Mouse (Mus musculus) kidney, adult 8-10 months (tissue): ENCODE measurements at regions not wholly inside any gene's neighbourhood (a gene's known extent, or its start where the extent isn't known, plus 50 kb on each side); places are given as distances from the start of the nearest gene placed in this dataset.

Experiments used
- DNase-seq, 2 experiments: peaks; one replicate each; pipeline ENCODE4 v3.0.0; 2022

DNA sequence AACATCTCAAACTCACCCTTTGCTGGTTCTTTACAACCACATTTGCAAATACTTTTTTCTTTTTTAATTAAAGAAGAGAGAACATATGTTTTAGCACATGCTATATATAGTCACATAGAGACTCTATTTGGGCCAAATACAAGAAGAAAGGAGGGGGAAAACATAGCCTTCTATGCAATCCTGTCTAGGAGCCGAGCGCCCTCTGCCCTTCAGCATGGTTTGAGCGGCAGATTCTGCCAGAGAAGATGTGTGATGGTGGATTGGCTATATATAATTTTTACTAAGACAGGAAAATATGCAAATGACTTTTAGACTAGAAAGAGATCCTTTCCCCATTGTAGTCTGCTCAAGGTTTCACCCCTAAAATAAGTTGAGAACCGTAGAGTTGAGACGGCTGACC lies 60.0 kb upstream of the Myom1 start:
- DNase-seq = no peak

GRCm38 (mm10) chr17:70934258-70934657 lies 68.2 kb upstream of the Myom1 start:
- DNase-seq = no peak

DNA sequence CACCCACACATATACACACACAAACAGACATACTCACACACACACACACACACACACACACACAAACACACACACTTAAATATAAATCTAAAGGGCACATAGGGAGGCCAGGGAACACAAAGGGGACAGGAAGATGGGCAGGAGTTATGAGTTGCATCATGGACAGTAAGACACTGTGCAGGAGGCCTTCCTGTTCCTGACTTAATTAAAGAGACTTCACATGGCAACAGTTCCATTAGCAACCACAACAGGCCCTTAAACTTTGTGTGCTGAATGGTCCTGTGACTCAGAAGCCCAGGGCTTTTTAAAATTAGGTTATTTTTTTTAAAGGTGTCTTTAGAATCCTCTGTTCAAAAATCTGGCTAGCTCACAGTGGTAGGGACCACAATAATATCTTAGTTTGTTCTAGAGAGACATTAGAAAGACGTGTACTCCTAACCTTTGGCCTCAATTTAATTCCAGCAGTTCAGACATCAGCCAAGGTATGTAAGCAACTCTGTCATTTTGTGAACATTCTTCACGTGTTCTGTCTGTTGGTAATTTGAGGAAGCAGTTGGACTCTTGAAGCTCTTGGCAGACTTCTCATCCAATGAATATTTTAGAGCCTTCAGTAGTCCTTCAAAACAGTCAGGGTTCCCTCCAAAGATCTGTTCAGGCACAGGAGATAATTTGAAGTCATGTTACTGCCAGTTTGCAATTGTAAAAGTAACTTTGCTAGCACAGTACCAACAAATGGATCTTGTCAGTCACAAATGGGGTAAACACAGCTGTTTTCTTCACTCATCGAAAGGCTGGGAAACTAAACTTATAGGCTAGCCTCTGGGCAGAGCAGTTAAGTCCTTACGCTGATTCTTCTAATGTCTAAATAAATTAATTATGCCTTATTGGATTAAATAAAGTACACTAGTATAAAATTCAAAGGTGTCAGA lies 69.0 kb upstream of the Myom1 start:
- peak in 1 of 2 experiments; percentile 6 for DNase-seq

DNA sequence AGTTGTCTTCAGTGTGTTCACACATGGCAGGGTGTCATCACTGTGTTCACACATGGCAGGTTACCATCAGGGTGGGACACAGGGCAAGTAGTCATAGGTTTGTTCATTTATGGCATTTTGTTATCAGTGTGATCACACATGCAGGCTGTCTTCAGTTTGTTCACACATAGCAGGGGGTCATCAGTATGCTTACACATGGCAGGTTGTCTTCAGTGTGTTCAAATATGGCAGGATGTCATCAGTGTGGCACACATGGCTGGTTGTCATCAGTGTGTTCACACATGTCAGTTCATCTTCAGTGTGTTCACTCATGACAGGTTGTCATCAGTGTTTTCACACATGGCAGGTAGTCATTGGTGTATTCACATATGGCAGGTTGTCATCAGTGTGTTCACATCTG lies 69.9 kb upstream of the Myom1 start:
- DNase-seq = no peak

- no peak for DNase-seq
These were observed 71.8 kb upstream of the Myom1 start for GRCm38 (mm10) chr17:70930600-70930999.

GRCm38 (mm10) chr17:70929582-70929981 lies 72.9 kb upstream of the Myom1 start:
- no peak for DNase-seq

DNA sequence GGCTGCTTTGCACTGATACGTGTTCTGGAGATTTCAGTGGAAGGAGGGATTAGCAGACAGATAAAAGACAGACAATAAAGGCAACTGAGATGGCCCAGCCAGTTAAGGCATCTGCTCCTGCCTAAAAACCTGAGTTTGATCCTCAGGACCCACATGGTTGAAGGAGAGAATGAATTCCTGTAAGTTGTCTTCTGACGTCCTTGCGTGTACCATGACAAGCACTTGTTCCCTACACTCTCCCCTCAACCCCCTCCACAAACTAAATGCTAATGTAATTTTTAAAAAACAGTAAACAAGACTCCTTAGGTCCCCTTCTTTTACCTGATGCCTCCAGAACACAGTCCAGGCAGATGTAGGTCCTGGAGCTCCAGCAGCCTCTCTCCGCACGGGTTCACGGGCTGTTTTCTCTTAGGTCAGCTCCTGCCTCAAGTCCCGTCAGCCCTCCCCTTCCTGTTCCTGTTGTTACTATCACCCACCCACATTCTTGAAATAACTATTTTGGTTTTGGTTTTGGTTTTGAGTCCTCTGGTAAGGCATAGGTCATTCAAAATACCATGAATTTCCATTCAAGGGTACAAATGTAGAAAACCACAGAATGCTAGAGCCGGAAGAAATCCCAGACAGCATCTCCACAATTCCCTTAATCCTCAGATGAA lies 71.3 kb upstream of the Tgif1 start:
- peak; percentile 5 to 18 for DNase-seq

GRCm38 (mm10) chr17:70921681-70922080 lies 68.3 kb upstream of the Tgif1 start:
- no peak for DNase-seq

GRCm38 (mm10) chr17:70920181-70920580 lies 66.8 kb upstream of the Tgif1 start:
- no peak for DNase-seq

DNA sequence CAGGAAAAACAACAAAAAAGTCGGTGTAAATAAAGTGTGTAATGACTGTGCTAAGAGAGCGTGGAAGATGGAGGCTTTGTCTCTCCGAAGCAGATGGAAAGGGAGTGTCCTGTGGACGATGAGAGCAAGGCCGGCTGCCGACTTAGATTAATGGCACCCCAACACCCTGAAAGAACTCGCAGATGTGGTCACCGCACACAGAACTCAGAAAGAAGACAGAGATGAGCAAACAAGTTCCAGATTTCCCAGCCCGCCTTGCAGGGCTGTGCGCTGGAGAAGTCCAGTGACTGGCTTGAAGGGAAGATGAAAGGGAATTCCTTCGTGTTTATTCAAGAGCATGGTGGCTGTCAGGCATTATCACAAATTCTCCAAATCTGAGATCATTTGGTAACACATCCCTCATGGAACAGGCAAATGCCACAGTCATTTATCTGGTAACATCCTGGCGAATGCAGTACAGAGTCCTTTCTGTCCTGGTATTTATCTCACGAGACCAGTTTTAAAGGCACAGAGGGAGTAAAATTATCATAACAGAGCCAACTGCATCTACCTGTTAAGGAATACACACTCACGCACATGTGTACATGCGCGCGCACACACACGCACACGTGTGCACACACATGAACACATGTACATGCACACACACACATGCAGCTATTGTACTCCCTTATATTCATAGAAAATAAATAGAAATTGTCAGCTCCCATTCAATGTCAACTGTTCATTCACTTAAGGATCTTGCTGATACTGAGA lies 64.0 kb upstream of the Tgif1 start:
- no peak for DNase-seq

DNA sequence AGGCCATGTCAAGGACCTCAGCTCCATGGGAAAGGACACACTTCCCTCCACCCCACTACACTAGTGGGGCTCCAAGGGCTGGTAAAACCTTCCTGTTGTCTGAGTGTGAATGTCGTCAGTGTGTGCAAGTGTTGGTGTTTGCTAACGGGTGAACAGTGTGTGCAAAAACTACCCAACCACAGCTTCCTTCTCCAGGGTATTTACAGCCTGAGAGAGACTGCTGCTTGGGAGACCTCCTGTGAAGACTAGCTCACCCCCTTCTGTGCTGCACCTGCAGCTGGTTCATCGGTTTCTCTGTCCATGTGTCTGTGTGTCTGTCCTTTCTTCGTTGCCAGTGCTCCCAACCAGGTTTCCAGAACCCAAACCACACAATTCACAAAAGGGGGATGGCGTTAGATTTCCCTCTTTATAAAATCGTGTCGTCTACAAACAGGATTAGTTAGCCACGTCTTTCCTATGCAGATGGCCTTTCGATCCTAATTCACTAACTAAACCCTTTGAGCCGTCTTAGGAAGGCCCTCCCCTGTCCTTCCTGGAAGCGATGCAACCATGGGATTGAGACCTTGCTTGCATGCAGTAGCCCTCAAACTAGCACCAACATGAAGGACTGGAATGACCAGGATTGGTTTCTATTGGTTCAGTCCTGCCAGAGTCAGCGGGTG lies 62.9 kb upstream of the Tgif1 start:
- no peak for DNase-seq

DNA sequence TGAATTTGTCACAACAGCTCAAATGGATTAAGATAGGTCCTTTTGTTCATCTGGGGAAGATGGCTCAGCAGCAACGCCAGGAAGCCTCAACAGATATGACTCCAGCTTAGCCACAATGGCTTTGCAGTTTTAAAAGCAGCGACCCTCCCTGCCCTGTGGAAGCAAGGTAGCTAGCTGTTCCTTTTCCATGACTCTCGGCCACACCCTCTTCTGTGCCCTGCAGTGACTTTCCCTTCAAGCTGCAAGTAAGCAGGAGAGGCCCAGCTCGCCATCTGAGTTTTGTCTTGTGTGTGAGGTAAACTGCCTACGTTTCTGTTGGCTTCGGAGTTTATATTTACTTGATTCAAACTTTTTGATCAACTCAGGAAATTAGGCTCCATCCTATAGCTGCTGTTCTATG lies 62.1 kb upstream of the Tgif1 start:
- DNase-seq = no peak

GRCm38 (mm10) chr17:70910238-70910637 lies 56.9 kb upstream of the Tgif1 start:
- DNase-seq = peak in 1 of 2 experiments; percentile 12

- DNase-seq = no peak
These were observed 56.2 kb upstream of the Tgif1 start for GRCm38 (mm10) chr17:70909573-70909972.

- DNase-seq = no peak
These were observed 55.0 kb upstream of the Tgif1 start for GRCm38 (mm10) chr17:70908328-70908727.
